Mouse (Mus musculus): ENCODE data around the gene Ilvbl.
"Not testable (repeated sequence)": the region's sequence is repeated elsewhere in the genome, so short reads cannot be mapped to it uniquely, and the experiment has no call there.

The Ilvbl gene

DNA sequence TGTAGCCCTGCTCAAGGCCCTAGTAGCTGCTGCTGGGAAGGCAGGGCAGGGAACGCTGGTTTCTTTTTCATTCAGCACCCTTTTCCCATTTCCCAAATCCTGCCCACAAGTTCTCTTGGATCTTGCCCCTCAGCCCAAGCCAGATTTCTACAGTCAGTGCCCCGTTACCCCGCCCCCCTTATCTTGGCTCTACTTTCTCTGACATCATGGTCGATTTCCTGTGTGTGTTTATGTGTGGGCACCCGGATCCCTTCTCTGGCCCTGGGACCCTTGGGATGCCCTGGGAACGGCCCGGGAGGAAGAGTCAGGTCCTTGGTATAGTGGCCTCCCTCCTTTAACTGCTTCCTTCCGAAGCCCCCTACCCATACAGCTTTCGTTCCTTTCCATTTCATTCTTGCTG, 16.6 kb downstream of the Ilvbl start:
- in situ Hi-C loops (cut with MseI, MboI), result no loop called here

DNA sequence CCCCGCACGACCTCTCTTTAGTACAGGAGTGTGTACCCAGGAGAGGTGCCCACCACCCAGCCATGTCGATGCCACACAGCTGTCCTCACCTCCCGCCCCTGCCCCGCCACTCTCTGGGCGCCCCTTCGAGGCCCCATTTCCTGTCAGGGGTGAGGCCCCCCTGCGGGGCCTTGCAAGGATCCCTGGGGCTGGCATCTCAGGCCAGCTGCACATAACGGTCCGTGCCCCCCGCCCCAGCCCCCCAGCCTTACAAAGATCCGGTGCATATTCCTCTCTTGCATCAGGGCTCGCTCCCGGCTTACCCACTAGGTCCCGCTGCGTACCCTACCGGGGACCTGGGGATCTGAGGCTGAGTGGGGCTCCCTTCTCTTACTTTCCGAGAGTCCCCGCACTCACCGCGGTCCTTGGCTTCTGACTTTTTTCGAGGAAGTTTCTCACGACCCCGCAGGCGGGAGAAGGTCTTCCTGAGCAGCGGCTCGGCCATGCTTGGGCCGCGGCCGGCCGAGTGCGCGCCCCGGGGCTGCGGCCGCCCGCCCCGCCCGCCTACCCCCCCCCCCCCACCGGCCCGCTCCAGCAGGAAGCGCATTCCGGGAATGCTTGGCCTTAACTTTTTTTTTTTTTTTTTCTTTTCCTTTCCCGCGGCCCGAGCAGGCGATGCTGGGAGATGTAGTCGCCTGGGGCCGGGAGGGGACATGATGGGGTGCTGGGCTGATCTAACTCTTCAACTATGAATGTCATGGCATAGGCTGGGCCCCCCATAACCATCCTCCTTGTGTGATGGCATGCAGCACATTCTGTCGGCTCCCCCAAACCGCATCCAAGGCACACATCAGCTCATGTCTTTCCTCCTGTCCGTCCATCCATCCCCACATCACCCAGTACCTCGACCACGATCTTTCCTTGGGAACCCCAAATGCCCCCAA, 17.5 kb downstream of the Ilvbl start, which contains the start of gene Syde1:
Gene Syde1, minus strand, starts transcription at position 559 of the 923 bp plus-strand sequence.
- in situ Hi-C loops (cut with MseI, MboI), result no loop called here

DNA sequence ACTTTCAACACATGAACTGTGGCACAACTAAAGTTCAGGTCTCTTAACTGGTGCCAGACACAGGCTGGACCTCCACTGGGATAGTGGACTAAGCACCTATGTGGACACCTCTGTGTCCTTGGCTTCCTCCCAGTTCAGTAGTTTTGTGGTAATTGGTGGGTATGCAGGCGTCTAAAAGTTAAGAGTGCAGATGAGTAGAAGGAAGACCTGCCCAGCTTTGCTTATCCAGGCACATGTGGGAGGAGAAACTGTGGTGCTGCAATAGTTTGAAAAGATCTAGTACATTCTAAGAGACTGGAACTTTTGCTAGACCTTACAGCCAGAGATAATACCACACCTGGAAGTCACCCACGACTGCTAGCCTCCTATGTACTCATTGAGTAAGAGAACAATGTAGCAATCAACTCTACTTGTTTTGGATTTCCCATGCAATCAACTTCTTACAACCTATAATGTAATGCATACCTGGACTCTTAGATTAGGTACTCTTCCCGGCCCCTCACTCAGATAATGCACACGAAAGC, 18.8 kb downstream of the Ilvbl start:
- in situ Hi-C loops (cut with MseI, MboI), result no loop called here

DNA sequence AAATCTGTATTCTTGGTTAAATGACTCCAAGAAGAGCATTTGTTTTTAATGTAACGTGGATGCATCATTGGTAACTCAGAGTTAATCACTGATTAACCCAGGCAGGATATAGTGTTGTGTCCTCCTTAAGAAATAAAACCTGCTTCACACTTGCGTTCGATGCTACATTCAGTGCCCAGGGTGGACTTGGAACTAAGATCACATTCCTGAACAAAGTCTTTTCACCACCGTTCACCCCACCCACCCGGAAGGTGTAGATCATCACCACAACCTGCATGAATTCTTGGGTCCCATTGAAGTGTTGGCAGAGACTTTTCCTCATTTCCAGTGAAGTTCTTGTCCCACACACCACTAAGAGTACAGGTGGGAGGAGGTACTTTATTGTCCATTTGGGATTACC, 19.6 kb downstream of the Ilvbl start:
- in situ Hi-C loops (cut with MseI, MboI), result no loop called here

- in situ Hi-C loops (cut with MseI, MboI), result no loop called here
Observed at GRCm38 (mm10) chr10:78594157-78594556, 20.0 kb downstream of the Ilvbl start.

GRCm38 (mm10) chr10:78594566-78594965, 20.4 kb downstream of the Ilvbl start:
- in situ Hi-C loops (cut with MseI, MboI), result no loop called here

- in situ Hi-C loops (cut with MseI, MboI), result loop anchor here (10.0 kb wide), 1 partner anchor 75 kb away; no protein-coding TSS in a partner anchor
Observed at GRCm38 (mm10) chr10:78599865-78600264, 25.7 kb downstream of the Ilvbl start.

GRCm38 (mm10) chr10:78605080-78605479, 30.9 kb downstream of the Ilvbl start:
- in situ Hi-C loops (cut with MseI, MboI), result loop anchor here (10.0 kb wide), 1 partner anchor 80 kb away; no protein-coding TSS in a partner anchor

GRCm38 (mm10) chr10:78607602-78608001, 33.5 kb downstream of the Ilvbl start:
- in situ Hi-C loops (cut with MseI, MboI), result loop anchor here (10.0 kb wide), 1 partner anchor 83 kb away; no protein-coding TSS in a partner anchor

GRCm38 (mm10) chr10:78617974-78618373, 43.8 kb downstream of the Ilvbl start, which contains the start of gene Olfr1357:
Gene Olfr1357, minus strand, starts transcription at chr10:78618074.
- in situ Hi-C loops (cut with MseI, MboI), result no loop called here

DNA sequence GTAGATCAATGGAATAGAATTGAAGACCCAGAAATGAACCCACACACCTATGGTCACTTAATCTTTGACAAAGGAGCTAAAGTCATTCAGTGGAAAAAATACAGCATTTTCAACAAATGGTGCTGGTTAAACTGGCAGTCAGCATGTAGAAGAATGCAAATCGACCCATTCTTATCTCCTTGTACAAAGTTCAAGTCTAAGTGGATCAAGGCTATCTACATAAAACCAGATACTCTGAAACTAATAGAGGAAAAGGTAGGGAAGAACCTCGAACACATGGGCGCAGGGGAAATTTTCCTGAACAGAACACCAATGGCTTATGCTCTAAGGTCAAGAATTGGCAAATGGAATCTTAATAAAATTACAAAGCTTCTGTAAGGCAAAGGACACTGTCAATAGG, 49.0 kb downstream of the Ilvbl start:
- in situ Hi-C loops (cut with MseI, MboI), result not testable (repeated sequence)

DNA sequence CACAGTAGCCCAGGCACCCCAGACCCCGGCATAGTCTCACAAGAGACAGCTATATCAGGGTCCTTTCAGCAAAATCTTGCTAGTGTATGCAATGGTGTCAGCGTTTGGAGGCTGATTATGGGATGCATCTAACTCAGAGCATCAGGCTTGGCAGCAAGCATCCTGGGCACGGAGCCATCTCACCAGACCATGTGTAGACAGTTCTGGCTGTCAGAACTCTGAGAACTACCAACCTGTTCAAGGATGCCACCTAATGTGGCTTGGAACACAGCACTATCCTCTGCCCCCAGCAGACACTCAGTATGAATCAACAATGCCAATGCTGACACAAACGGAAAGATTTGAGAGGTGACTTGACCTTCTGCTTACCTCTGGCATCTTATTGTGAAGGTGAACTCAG, 56.0 kb downstream of the Ilvbl start:
- in situ Hi-C loops (cut with MseI, MboI), result loop anchor here (5.0 to 10.0 kb wide), 2 partner anchors 112 to 115 kb away; no protein-coding TSS in a partner anchor

GRCm38 (mm10) chr10:78632311-78632710, 58.2 kb downstream of the Ilvbl start:
- in situ Hi-C loops (cut with MseI, MboI), result loop anchor here (5.0 to 10.0 kb wide), 2 partner anchors 110 to 112 kb away; no protein-coding TSS in a partner anchor

All from mouse trophoblast stem cell (cell line).